Mouse (Mus musculus) MEL (cell line): ENCODE data around the gene Olfr279. TPM values are rescaled to one million over a fixed set of nuclear protein-coding genes. Genes with fewer than 3 reads are reported as not detected.
A peak's percentile ranks its signal among the peaks of the same experiment; 100 is the strongest.
"Not testable (repeated sequence)": the region's sequence is repeated elsewhere in the genome, so short reads cannot be mapped to it uniquely, and the experiment has no call there.

Source experiments
- DNase-seq: peaks from one replicate; pipeline ENCODE4 v3.0.0; 2011; ENCODE audit warnings: low read depth, low spot score
- H3K27ac ChIP-seq: 2 replicates; pipeline ENCODE4 v1.5.1; 2012; ENCODE audit warnings: low read depth, mild to moderate bottlenecking, control low read depth, low read length, moderate library complexity; ENCODE audit not compliant: control insufficient read depth
- H3K27me3 ChIP-seq, 2 experiments: fragments of 150-350 bp in 1 of 2; sonication (generic) in 1 of 2; 2 replicates each; pipeline ENCODE4 v1.6.1; 2012; ENCODE audit warnings: low read length in 2 of 2, mild to moderate bottlenecking in 2 of 2, improper control_type of control experiment in 1 of 2, moderate library complexity in 1 of 2; ENCODE audit not compliant: insufficient read depth in 2 of 2, control insufficient read depth in 1 of 2
- H3K36me3 ChIP-seq, 2 experiments: 2 replicates each; pipeline ENCODE4 v1.6.1; 2012 to 2014; ENCODE audit warnings: low read length in 2 of 2, improper control_type of control experiment in 1 of 2, inconsistent platforms in 1 of 2, mild to moderate bottlenecking in 1 of 2; ENCODE audit not compliant: insufficient read depth in 2 of 2, control insufficient read depth in 1 of 2
- H3K4me1 ChIP-seq, 2 experiments: fragments of 150-350 bp in 1 of 2; sonication (generic) in 1 of 2; 2 replicates each; pipeline ENCODE4 v1.6.1; 2012; ENCODE audit warnings: low read length in 2 of 2, improper control_type of control experiment in 1 of 2, mild to moderate bottlenecking in 1 of 2; ENCODE audit not compliant: insufficient read depth in 2 of 2, control insufficient read depth in 1 of 2
- H3K4me3 ChIP-seq, 2 experiments: fragments of 150-350 bp in 1 of 2; sonication (generic) in 1 of 2; 2 replicates each; pipeline ENCODE4 v1.5.1; 2012; ENCODE audit warnings: low read depth in 2 of 2, low read length in 2 of 2, mild to moderate bottlenecking in 2 of 2, moderate library complexity in 2 of 2, control low read depth in 1 of 2, improper control_type of control experiment in 1 of 2; ENCODE audit not compliant: control insufficient read depth in 1 of 2, insufficient read depth in 1 of 2
- H3K79me2 ChIP-seq: 2 replicates; pipeline ENCODE4 v1.6.1; 2012; ENCODE audit warnings: mild to moderate bottlenecking, low read length, moderate library complexity; ENCODE audit not compliant: control insufficient read depth, poor library complexity, insufficient read depth
- H3K9ac ChIP-seq: 2 replicates; pipeline ENCODE4 v1.6.1; 2012; ENCODE audit warnings: low read depth, mild to moderate bottlenecking, control low read depth, low read length, moderate library complexity; ENCODE audit not compliant: control insufficient read depth, poor library complexity, severe bottlenecking
- H3K9me3 ChIP-seq: fragments of 150-350 bp; sonication (generic); replicated peaks from 2 replicates; pipeline ENCODE4 v1.6.1; 2012; ENCODE audit warnings: mild to moderate bottlenecking, low read length, improper control_type of control experiment, moderate library complexity; ENCODE audit not compliant: insufficient read depth
- BHLHE40 ChIP-seq: IDR thresholded peaks from 2 replicates; pipeline ENCODE4 v1.6.1; 2012; ENCODE audit warnings: low read depth, mild to moderate bottlenecking, inconsistent platforms, low read length, improper control_type of control experiment, borderline replicate concordance
- ELF1 ChIP-seq: IDR thresholded peaks from 2 replicates; pipeline ENCODE4 v1.6.1; 2014; ENCODE audit warnings: low read depth, mild to moderate bottlenecking, inconsistent platforms, low read length, improper control_type of control experiment, moderate library complexity
- EP300 ChIP-seq, 2 experiments: IDR thresholded peaks; 2 replicates each; pipeline ENCODE4 v1.6.1; 2011; ENCODE audit warnings: improper control_type of control experiment in 2 of 2, low read length in 2 of 2, low read depth in 1 of 2, mild to moderate bottlenecking in 1 of 2
- ETS1 ChIP-seq: IDR thresholded peaks from 2 replicates; pipeline ENCODE4 v1.6.1; 2012; ENCODE audit warnings: low read depth, mild to moderate bottlenecking, inconsistent platforms, low read length, improper control_type of control experiment, moderate library complexity
- GATA1 ChIP-seq: IDR thresholded peaks from 2 replicates; pipeline ENCODE4 v1.6.1; 2011; ENCODE audit warnings: low read depth, low read length, improper control_type of control experiment
- HCFC1 ChIP-seq: IDR thresholded peaks from 2 replicates; pipeline ENCODE4 v1.6.1; 2012; ENCODE audit warnings: low read depth, mild to moderate bottlenecking, inconsistent platforms, low read length, improper control_type of control experiment, moderate library complexity
- MAFK ChIP-seq: IDR thresholded peaks from 2 replicates; pipeline ENCODE4 v1.6.1; 2011; ENCODE audit warnings: low read depth, mild to moderate bottlenecking, low read length, improper control_type of control experiment, borderline replicate concordance
- MAX ChIP-seq: IDR thresholded peaks from 2 replicates; pipeline ENCODE4 v1.6.1; 2011; ENCODE audit warnings: low read length, improper control_type of control experiment
- MAZ ChIP-seq: IDR thresholded peaks from 2 replicates; pipeline ENCODE4 v1.6.1; 2012; ENCODE audit warnings: low read depth, mild to moderate bottlenecking, inconsistent platforms, low read length, improper control_type of control experiment
- MEF2A ChIP-seq: IDR thresholded peaks from 2 replicates; pipeline ENCODE4 v1.6.1; 2014; ENCODE audit warnings: low read depth, mild to moderate bottlenecking, inconsistent platforms, low read length, improper control_type of control experiment; ENCODE audit not compliant: poor library complexity, insufficient replicate concordance, severe bottlenecking; ENCODE audit errors: extremely low read depth
- MXI1 ChIP-seq: IDR thresholded peaks from 2 replicates; pipeline ENCODE4 v1.6.1; 2011; ENCODE audit warnings: mild to moderate bottlenecking, low read depth, low read length, improper control_type of control experiment
- MYB ChIP-seq: IDR thresholded peaks from 2 replicates; pipeline ENCODE4 v1.6.1; 2011; ENCODE audit warnings: mild to moderate bottlenecking, low read depth, low read length, improper control_type of control experiment
- RCOR1 ChIP-seq: IDR thresholded peaks from 2 replicates; pipeline ENCODE4 v1.6.1; 2012; ENCODE audit warnings: low read depth, mild to moderate bottlenecking, inconsistent platforms, low read length, improper control_type of control experiment
- SIN3A ChIP-seq: IDR thresholded peaks from 2 replicates; pipeline ENCODE4 v1.6.1; 2012; ENCODE audit warnings: low read length, improper control_type of control experiment, inconsistent platforms
- SMC3 ChIP-seq: IDR thresholded peaks from 2 replicates; pipeline ENCODE4 v1.6.1; 2011; ENCODE audit warnings: low read depth, low read length, improper control_type of control experiment
- TCF12 ChIP-seq: IDR thresholded peaks from 2 replicates; pipeline ENCODE4 v1.6.1; 2014; ENCODE audit warnings: low read depth, mild to moderate bottlenecking, inconsistent platforms, low read length, improper control_type of control experiment, moderate library complexity
- USF1 ChIP-seq: IDR thresholded peaks from 2 replicates; pipeline ENCODE4 v1.6.1; 2014; ENCODE audit warnings: low read depth, mild to moderate bottlenecking, inconsistent platforms, low read length, improper control_type of control experiment, moderate library complexity
- USF2 ChIP-seq, 2 experiments: IDR thresholded peaks; 2 replicates each; pipeline ENCODE4 v1.6.1; 2011 to 2012; ENCODE audit warnings: improper control_type of control experiment in 2 of 2, low read length in 2 of 2, borderline replicate concordance in 1 of 2, inconsistent platforms in 1 of 2, low read depth in 1 of 2, mild to moderate bottlenecking in 1 of 2; ENCODE audit not compliant: insufficient read depth in 1 of 2
- ZNF384 ChIP-seq: IDR thresholded peaks from 2 replicates; pipeline ENCODE4 v1.6.1; 2012; ENCODE audit warnings: low read depth, mild to moderate bottlenecking, inconsistent platforms, low read length, improper control_type of control experiment
- polyA plus RNA-seq, 2 experiments: library from polyadenylated mRNA; stranded (reverse) in 1 of 2; unstranded in 1 of 2; fragments of >175 nt in 1 of 2; fragments of >200 nt in 1 of 2; gene quantifications; 2 replicates each; pipeline versions ENCODE4 v1.2.1 to v1.2.4; 2012; ENCODE audit warnings: low replicate concordance in 2 of 2, low read depth in 1 of 2; ENCODE audit not compliant: insufficient read length in 2 of 2, insufficient read depth in 1 of 2, missing spikeins in 1 of 2
- total RNA-seq: library from RNA; depleted of rRNA; stranded (reverse); fragments of 300-350 nt; gene quantifications from 2 replicates; pipeline ENCODE4 v1.2.3, GENCODE M21; 2012

The Olfr279 gene
- total and polyA plus RNA-seq, 3 experiments: under 0.01 to 81.4 (median 0.03) TPM

DNA sequence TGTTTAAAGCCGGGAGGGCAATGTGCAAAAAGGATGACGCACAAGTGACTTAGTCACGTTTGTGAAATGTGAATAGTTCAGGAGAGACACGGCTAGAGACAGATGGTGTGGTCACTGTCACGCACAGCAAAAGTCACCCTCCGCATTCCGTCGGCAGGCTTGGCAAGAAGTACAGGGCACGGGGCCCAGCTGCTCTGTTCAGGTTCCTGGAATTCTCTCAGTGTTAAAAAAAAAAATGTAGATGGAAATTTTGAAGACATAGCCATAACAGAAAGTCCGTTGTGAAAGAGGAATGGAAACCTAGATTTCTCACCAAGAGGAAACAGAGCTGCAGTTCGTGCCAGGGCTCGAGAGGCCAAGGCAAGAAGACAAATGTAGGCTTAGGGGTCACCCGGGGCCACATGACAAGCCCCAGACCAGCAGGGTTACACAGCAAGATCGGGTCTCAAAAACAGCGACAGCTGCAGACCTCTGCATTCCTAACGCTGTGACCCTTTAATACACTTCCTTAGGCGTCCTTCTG lies 20.7 kb downstream of the Olfr279 start:
- Histone ChIP-seq H3K36me3 (peaks cover 0 to 15% of the 10 kb centered on the region in 2 experiments; a peak in 2 of 4 replicates), H3K27me3 (no peaks in the 10 kb centered on the region), H3K27ac (peak overlapping the region; percentile 32), H3K9me3 (no peaks in the 10 kb centered on the region), H3K79me2 (no peaks in the 10 kb centered on the region; the same call in 1 of the 2 replicates), H3K4me3 (peak overlapping the region; percentile 53 to 72), H3K9ac (peak overlapping the region; percentile 56), H3K4me1 (peaks cover 12 to 30% of the 10 kb centered on the region in 2 experiments)
- DNase-seq: peak; percentile 61
- TF ChIP-seq MAZ (no peak), RCOR1 (0 out of 2 replicates have a peak, but pooled peaks have one; percentile 21), GATA1 (no peak), MYB (no peak), ELF1 (no peak), MEF2A (no peak), BHLHE40 (peak; percentile 73; the same call in 1 of the 2 replicates), ZNF384 (peak; percentile 51), MXI1 (peak; percentile 48; the same call in 1 of the 2 replicates), MAFK (0 out of 2 replicates have a peak, but pooled peaks have one; percentile 18), SIN3A (peak; percentile 12; the same call in 1 of the 2 replicates)

- peaks cover 12 to 30% of the 10 kb centered on the region in 2 experiments for H3K4me1 ChIP-seq
- H3K27ac ChIP-seq: not testable (repeated sequence)
- DNase-seq: peak; percentile 44
Observed at GRCm38 (mm10) chr15:98513676-98514075, 21.5 kb downstream of the Olfr279 start.

DNA sequence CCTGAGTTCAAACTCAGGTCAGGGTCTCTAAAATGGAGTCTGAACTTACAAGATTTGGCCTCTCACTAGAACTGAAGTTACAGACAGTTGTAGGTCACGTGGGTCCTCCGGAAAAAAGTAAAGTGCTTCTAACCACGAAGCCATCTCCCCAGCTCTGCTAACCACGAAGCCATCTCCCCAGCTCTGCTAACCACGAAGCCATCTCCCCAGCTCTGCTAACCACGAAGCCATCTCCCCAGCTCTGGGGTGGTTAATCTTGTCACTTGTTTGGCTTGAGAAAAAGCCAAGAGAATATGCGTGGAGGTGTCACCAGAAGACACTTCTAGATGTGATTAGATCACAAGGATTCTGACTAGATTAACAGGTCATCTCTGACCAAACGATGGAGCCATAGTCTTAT lies 21.9 kb downstream of the Olfr279 start:
- Histone ChIP-seq H3K4me3 (no peak overlapping the region), H3K79me2 (no peaks in the 10 kb centered on the region; the same call in 1 of the 2 replicates), H3K9ac (no peak overlapping the region), H3K4me1 (peaks cover 12 to 30% of the 10 kb centered on the region in 2 experiments), H3K27ac (no peak overlapping the region), H3K9me3 (no peaks in the 10 kb centered on the region), H3K27me3 (no peaks in the 10 kb centered on the region), H3K36me3 (peaks cover 3 to 15% of the 10 kb centered on the region in 2 experiments; a peak in 2 of 4 replicates)
- peak; percentile 68 for DNase-seq
- TF ChIP-seq ETS1 (peak; percentile 41; the same call in 1 of the 2 replicates), HCFC1 (no peak), TCF12 (no peak), MXI1 (peak; percentile 24; the same call in 1 of the 2 replicates), SMC3 (no peak), USF1 (peak; percentile 89), RCOR1 (peak; percentile 34; the same call in 1 of the 2 replicates), EP300 (IDR thresholded peaks at IDR 0.05; ENCODE audit: low read depth in 1 of 2, low read length in 2 of 2) (peak in 1 of 2 experiments; percentile 32; a peak in 1 of 4 replicates), USF2 (IDR thresholded peaks at IDR 0.05; ENCODE audit: borderline replicate concordance in 1 of 2, insufficient read depth in 1 of 2, low read depth in 1 of 2, low read length in 2 of 2) (peak; percentile 16 to 64; a peak in 1 of 4 replicates), BHLHE40 (peak; percentile 67; the same call in 1 of the 2 replicates), MAX (peak; percentile 86)

More at GRCm38 (mm10) chr15:98513676-98514075, 21.5 kb downstream of the Olfr279 start:
- H3K4me3 ChIP-seq, H3K79me2 ChIP-seq, H3K9me3 ChIP-seq, H3K9ac ChIP-seq, H3K27me3 ChIP-seq: not testable (repeated sequence)
- peaks cover 3 to 15% of the 10 kb centered on the region in 2 experiments; a peak in 2 of 4 replicates for H3K36me3 ChIP-seq
